Mouse (Mus musculus) cortical plate, adult 2 months (tissue): Measurements from ENCODE around the gene Arfip1.

Source experiments
- CTCF ChIP-seq: fragments of 200-500 bp; IDR thresholded peaks from 2 replicates; pipeline ENCODE4 v1.5.1; 2011; ENCODE audit warnings: mild to moderate bottlenecking, control low read depth, low read length; ENCODE audit not compliant: insufficient read depth; ENCODE audit errors: extremely low read depth
- POLR2A ChIP-seq: fragments of 200-500 bp; IDR thresholded peaks from 2 replicates; pipeline ENCODE4 v1.6.1; 2011; ENCODE audit warnings: mild to moderate bottlenecking, low read length, control low read depth; ENCODE audit not compliant: insufficient read depth; ENCODE audit errors: extremely low read depth

DNA sequence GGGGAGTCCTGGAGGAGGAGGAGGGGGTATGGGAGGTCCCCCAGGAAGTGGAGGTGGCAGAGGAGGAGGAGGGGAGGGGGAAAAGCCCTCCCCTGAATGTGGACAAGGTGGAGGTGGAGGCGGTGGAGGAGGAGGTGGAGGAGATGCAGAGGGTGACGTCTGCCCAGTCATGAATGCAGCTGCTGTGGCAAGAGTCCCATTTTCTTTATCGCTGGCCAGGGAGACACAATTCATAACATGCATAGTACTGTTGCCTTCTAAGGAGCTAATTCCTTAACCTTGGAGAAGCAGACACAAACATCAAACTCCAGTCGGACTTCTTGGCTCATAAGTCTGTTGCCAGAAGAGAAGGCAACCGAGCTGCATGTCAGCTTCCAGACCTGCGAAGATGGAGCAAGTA, 108.0 kb downstream of the Arfip1 start:
- no peak for TF ChIP-seq CTCF
- no peak for TF ChIP-seq POLR2A
